Mouse (Mus musculus) liver, adult 2 months (tissue): ENCODE measurements around the gene Trmt5. TPM values are rescaled to one million over a fixed set of nuclear protein-coding genes. Genes with fewer than 3 reads are reported as not detected.

ENCODE experiments used
- DNase-seq: peaks from one replicate; pipeline ENCODE4 v3.0.0-alpha.2; 2011; ENCODE audit warnings: low read depth, low spot score; ENCODE audit errors: extremely low read depth
- H3K27ac ChIP-seq: fragments of 200-500 bp; replicated peaks from 2 replicates; pipeline ENCODE4 v1.5.1; 2012; ENCODE audit warnings: low read depth, mild to moderate bottlenecking, control low read depth, inconsistent platforms, low read length; ENCODE audit not compliant: insufficient read depth
- H3K27me3 ChIP-seq: fragments of 200-500 bp; 2 replicates; pipeline ENCODE4 v1.6.1; 2012; ENCODE audit warnings: mild to moderate bottlenecking, moderate library complexity, low read length, inconsistent platforms; ENCODE audit not compliant: control insufficient read depth, insufficient read depth
- H3K36me3 ChIP-seq: fragments of 200-500 bp; 2 replicates; pipeline ENCODE4 v1.6.1; 2012; ENCODE audit warnings: low read length, inconsistent platforms; ENCODE audit not compliant: control insufficient read depth, insufficient read depth
- H3K4me1 ChIP-seq: fragments of 200-500 bp; 2 replicates; pipeline ENCODE4 v1.6.1; 2011; ENCODE audit warnings: low read length; ENCODE audit not compliant: control insufficient read depth, insufficient read depth
- H3K4me3 ChIP-seq: fragments of 200-500 bp; 2 replicates; pipeline ENCODE4 v1.5.1; 2011; ENCODE audit warnings: low read depth, mild to moderate bottlenecking, control low read depth, low read length, moderate library complexity; ENCODE audit not compliant: insufficient read depth
- H3K79me2 ChIP-seq: fragments of 200-500 bp; 2 replicates; pipeline ENCODE4 v1.6.1; 2012; ENCODE audit warnings: inconsistent platforms, mild to moderate bottlenecking, low read length, moderate library complexity; ENCODE audit not compliant: control insufficient read depth, insufficient read depth
- H3K9ac ChIP-seq: fragments of 200-500 bp; 2 replicates; pipeline ENCODE4 v1.6.1; 2012; ENCODE audit warnings: low read depth, mild to moderate bottlenecking, control low read depth, inconsistent platforms, low read length
- CTCF ChIP-seq: fragments of 200-500 bp; IDR thresholded peaks from 2 replicates; pipeline ENCODE4 v1.5.1; 2011; ENCODE audit warnings: low read depth, low read length, control low read depth
- POLR2A ChIP-seq: fragments of 200-500 bp; IDR thresholded peaks from 2 replicates; pipeline ENCODE4 v1.6.1; 2011; ENCODE audit warnings: low read length, control low read depth; ENCODE audit not compliant: insufficient read depth; ENCODE audit errors: extremely low read depth
- WGBS: fragments of 180-500 bp; shearing (Covaris S2); methylation state at CpG from one replicate; pipeline ENCODE4 v1.1.7; 2018; 5-methylcytosine and 5-hydroxymethylcytosine counted together
- polyA plus RNA-seq: library from polyadenylated mRNA; depleted of rRNA; stranded (reverse); fragments of >200 nt; gene quantifications from 2 replicates; pipeline ENCODE4 v1.2.3, GENCODE M21; 2012
- total RNA-seq: library from RNA; depleted of rRNA; stranded (reverse); fragments of >200 nt; gene quantifications from 2 replicates; pipeline ENCODE4 v1.2.3, GENCODE M21; 2014

Trmt5 gene
- total and polyA plus RNA-seq, 2 experiments = 2.5 to 8.4 TPM

DNA sequence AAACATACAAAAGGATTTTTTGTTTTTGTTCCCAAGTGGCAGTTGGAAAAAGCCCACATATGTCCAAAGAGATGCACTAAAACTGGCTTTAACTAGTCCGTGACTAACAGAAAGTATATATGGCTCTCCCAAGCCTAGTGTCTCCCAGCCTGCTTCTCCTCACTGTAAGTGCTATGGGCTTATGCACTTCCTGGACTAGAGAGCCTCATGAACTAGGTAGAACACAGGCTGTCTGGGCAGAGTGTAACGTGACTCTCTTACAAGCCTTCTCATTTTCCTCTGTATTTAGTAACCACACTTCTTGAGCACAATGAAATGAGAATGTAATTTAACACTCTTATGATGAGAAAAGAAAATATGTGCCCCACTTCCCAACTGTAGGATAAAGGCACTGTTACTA is 22.2 kb upstream of the Trmt5 start:
- Histone ChIP-seq H3K79me2 (no peaks in the 10 kb centered on the region), H3K27me3 (no peaks in the 10 kb centered on the region), H3K9ac (no peak overlapping the region), H3K4me3 (no peak overlapping the region), H3K36me3 (0 out of 2 replicates have a peak, but pooled peaks cover 2% of the 10 kb centered on the region), H3K4me1 (no peaks in the 10 kb centered on the region; the same call in 1 of the 2 replicates), H3K27ac (no peak overlapping the region)
- no peak for DNase-seq
- TF ChIP-seq POLR2A (no peak), CTCF (no peak)
- WGBS = 94% methylated on average over 2 of the region's 2 CpGs

DNA sequence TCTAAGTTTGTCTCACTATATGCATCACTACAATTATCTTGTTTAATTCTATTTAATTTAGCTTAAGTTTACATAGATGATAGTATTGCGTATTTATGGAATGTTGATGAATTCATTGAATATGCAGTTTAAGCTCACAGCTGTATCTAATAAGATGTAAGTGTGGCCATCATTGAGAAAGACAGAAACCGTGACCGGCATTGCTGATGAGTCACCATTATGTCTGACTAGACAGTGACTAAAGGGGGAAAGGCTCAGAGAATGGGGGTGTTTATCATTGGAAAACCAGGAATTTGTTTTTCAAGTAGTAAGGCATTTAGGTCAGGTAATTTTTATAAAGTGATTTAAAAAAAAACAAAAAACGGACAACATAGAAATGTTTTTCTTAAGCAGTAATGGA is 21.2 kb upstream of the Trmt5 start:
- TF ChIP-seq POLR2A (no peak), CTCF (no peak)
- H3K9ac ChIP-seq = no peak overlapping the region
- no peaks in the 10 kb centered on the region for H3K27me3 ChIP-seq
- no peak overlapping the region for H3K4me3 ChIP-seq
- no peak for DNase-seq
- no peaks in the 10 kb centered on the region for H3K79me2 ChIP-seq
- H3K27ac ChIP-seq = no peak overlapping the region
- no peaks in the 10 kb centered on the region; the same call in 1 of the 2 replicates for H3K4me1 ChIP-seq
- H3K36me3 ChIP-seq = 0 out of 2 replicates have a peak, but pooled peaks cover 2% of the 10 kb centered on the region
- WGBS = 94% methylated on average over 4 of the region's 4 CpGs

DNA sequence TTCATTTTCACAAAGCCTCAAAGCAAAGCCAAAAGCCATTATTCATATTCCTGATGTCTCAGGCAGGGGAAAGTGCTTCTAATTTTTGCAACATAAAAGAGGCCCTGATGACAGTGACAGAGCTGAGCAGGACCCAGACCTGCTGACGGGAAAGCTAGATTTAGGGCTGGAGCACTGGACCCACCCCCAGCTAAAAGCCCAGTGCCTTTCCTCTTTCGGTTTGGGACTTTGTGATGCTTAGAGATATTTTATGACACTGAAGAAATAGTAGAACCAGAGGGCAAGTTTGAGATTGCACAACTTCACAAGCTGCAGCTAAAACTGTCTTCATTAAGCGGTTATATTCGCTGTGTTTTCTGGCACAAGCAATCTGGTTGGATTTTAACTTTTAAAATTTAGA is 18.1 kb upstream of the Trmt5 start:
- Histone ChIP-seq H3K79me2 (no peaks in the 10 kb centered on the region), H3K27me3 (no peaks in the 10 kb centered on the region), H3K4me1 (no peaks in the 10 kb centered on the region; the same call in 1 of the 2 replicates), H3K36me3 (peaks cover 3% of the 10 kb centered on the region; the same call in 1 of the 2 replicates), H3K27ac (no peak overlapping the region), H3K9ac (no peak overlapping the region), H3K4me3 (no peak overlapping the region)
- TF ChIP-seq CTCF (no peak), POLR2A (no peak)
- WGBS = 26% methylated on average over 4 of the region's 4 CpGs
- peak; percentile 59 for DNase-seq

DNA sequence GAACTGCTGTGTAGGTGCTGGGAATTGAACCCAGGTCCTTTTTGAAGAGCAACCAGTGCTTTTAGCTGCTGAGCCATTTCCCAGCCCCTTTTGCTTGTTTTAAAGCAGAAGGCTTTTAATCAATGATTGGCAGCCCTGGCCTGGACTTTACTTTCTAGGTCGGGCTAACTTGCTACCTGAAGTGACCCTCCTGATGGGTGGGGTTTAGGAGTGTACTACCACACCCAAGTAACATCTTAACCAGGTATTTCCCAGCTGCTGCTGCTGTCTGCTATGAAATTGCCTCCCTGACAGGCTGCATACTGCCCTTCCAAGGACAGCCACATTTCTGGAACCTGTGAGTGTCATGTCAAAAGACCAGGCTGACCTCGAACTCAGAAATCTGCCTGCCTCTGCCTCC is 14.0 kb upstream of the Trmt5 start:
- peak; percentile 55 for DNase-seq
- 53% methylated on average over 2 of the region's 2 CpGs for WGBS
- H3K79me2 ChIP-seq = 0 out of 2 replicates have a peak, but pooled peaks cover 2% of the 10 kb centered on the region
- no peak overlapping the region for H3K4me3 ChIP-seq
- H3K9ac ChIP-seq = no peak overlapping the region
- H3K27ac ChIP-seq = no peak overlapping the region
- H3K4me1 ChIP-seq = no peaks in the 10 kb centered on the region; the same call in 1 of the 2 replicates
- H3K36me3 ChIP-seq = peaks cover 2% of the 10 kb centered on the region
- no peaks in the 10 kb centered on the region for H3K27me3 ChIP-seq
- TF ChIP-seq CTCF (no peak), POLR2A (no peak)

DNA sequence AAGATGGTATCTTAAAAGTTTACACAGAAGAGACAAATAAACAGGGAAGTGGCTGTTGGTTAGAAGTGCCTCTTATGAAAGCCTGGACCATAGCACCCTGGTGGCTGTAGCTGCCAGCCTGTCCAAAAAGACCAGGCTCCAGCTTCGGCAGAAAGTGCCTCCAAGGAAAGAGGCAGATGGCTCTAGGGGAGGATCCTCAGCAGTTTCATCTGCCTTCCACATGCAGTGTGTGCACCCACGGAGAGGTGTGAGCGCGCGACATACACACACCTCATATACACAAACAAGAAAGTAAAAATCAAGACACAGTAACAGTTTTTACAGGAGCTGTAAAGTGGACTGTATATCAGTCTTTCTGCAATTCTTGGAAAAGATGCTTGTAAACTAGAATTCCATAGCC is 12.1 kb upstream of the Trmt5 start:
- Histone ChIP-seq H3K27me3 (no peaks in the 10 kb centered on the region), H3K79me2 (0 out of 2 replicates have a peak, but pooled peaks cover 2% of the 10 kb centered on the region), H3K4me1 (no peaks in the 10 kb centered on the region), H3K9ac (no peak overlapping the region), H3K4me3 (no peak overlapping the region), H3K36me3 (peaks cover 12% of the 10 kb centered on the region), H3K27ac (no peak overlapping the region)
- WGBS = 89% methylated on average over 5 of the region's 5 CpGs
- TF ChIP-seq CTCF (no peak), POLR2A (no peak)
- no peak for DNase-seq

DNA sequence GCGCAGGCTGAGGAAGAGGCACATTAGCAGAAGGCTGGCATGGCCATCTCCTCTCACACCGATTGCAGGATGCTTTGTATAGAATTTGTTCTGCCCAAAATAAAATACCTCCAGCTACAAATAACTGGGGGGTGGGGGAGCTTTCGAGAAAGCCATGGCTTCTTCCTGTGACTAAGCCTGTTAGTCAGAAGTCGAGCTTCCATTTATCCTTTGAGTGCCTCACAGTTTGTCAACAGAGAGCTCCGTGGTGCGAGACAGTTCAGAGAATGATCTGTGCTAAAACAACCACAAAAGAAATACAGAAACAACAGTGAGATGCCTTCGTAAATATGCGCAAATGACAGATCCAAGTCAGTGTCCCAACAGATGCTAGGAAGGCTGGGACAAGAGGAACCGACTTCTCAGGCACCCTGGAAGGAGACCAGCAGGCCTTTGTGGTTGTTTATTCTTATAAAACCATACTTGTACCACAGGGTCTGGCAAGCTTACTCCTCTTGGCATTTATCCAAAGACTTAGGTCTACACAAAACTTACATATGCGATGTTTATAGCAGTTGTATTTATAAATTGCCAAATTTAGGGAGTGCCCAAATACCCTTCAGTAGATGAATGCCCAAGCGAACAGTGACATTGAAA is 9.1 kb upstream of the Trmt5 start:
- H3K4me1 ChIP-seq = no peaks in the 10 kb centered on the region
- H3K36me3 ChIP-seq = peaks cover 16% of the 10 kb centered on the region; the same call in 1 of the 2 replicates
- H3K27ac ChIP-seq = no peak overlapping the region
- no peak for DNase-seq
- 87% methylated on average over 11 of the region's 11 CpGs for WGBS
- H3K79me2 ChIP-seq = peaks cover 2% of the 10 kb centered on the region; the same call in 1 of the 2 replicates
- no peak overlapping the region for H3K9ac ChIP-seq
- H3K4me3 ChIP-seq = no peak overlapping the region
- no peaks in the 10 kb centered on the region for H3K27me3 ChIP-seq
- TF ChIP-seq CTCF (no peak), POLR2A (no peak)
